Mouse (Mus musculus): ENCODE data around the gene Piwil4. TPM values are rescaled to one million over a fixed set of nuclear protein-coding genes. Genes with fewer than 3 reads are reported as not detected.
A peak's percentile ranks its signal among the peaks of the same experiment; 100 is the strongest.
"Not testable (repeated sequence)": the region's sequence is repeated elsewhere in the genome, so short reads cannot be mapped to it uniquely, and the experiment has no call there.

Piwil4 gene
- total RNA-seq, 2 experiments from 2014 or later = 0.10 TPM; not detected in 1

DNA sequence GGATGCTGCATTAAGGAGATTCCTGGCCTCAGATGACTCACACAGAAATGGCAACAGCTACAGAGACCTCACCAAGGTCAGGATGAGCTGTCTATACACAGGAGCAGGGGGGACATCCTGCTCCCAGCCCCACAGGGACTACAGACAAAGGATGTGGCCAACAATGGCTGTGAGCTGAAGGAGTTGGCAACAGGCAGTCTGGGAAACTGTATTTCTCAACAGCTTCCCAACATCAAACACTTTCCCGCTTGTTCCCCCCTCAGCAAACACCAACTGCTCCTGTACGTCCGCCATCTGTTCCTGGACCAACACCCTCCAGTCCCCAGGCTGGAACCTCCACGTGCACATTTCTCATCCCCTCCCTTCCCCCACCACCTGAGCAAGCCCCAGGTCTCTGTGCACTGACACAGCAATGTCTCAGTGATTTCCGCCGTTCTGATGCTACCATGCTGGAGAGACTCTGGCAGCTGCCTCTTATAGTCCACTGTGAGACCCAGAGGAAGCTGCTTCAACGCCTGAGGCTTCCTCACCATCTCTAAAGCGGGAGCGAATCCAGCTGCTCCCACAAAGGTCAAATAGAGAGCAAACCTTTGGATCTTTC, 9.5 kb downstream of the Piwil4 start:
- peak in 1 of 2 experiments; percentile 68 for DNase-seq (ENCODE audit: extremely low spot score in 1 of 2, low spot score in 2 of 2)
- intact Hi-C loops (cut with DNase I) = no loop called here

DNA sequence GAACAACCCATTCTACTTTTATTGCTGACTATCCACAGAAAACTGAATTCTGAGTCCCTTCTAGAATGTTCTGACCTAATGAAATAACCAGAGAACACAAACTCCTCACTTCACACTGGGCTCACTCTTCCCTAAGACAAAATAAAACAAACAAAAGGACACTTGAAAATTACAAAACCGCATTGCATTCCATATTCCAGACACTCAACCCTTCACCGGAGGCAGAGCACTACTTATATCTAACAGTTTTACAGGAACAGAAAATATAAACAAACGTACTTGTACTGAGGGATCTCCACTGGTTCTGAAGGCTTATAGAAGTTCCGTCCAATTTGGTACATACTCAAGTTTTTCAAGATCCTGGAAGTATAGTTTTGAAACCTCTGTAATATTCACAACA, 12.2 kb downstream of the Piwil4 start:
- intact Hi-C loops (cut with DNase I) = no loop called here
- DNase-seq (ENCODE audit: extremely low spot score in 1 of 2, low spot score in 2 of 2) = no peak

DNA sequence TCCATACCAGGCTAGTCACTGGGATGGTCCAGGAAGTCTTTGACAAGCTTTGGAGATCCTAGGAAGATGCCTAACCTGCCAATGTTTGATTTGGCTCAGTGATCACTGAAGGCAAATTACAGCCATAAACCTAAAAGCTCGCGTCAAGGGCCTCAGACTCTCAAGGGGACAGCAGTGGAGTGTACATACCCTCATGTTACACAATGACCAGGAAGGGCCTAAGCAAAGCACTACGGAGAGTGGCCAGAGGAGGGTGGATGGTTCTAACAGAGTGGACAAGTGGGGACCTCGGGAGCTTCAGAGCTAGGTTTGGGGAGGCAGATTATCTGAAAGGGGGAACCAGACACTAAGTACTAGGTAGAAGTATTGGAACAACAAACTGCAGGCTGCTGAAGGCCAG, 13.9 kb downstream of the Piwil4 start:
- no peak for DNase-seq (ENCODE audit: extremely low spot score in 1 of 2, low spot score in 2 of 2)
- intact Hi-C loops (cut with DNase I) = no loop called here

DNA sequence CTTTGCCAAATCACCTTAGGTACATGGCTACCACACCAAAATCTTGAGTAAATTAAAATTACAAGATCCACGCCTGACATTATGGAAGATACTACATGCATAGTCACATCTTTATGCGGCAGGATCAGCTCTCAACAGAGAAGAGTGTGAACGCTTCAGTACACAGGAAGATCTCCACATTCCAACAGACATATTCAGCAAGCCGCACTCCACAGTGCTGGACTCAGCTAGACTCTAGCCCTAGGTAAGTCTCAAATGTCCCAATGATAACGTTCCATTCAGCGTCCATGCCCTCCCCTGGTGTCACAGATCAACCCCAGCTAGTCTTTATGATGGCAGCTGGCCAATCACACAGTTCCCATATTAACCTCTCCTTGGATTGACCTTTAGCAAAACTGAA, 14.5 kb downstream of the Piwil4 start:
- no peak for DNase-seq (ENCODE audit: extremely low spot score in 1 of 2, low spot score in 2 of 2)
- intact Hi-C loops (cut with DNase I) = no loop called here

DNA sequence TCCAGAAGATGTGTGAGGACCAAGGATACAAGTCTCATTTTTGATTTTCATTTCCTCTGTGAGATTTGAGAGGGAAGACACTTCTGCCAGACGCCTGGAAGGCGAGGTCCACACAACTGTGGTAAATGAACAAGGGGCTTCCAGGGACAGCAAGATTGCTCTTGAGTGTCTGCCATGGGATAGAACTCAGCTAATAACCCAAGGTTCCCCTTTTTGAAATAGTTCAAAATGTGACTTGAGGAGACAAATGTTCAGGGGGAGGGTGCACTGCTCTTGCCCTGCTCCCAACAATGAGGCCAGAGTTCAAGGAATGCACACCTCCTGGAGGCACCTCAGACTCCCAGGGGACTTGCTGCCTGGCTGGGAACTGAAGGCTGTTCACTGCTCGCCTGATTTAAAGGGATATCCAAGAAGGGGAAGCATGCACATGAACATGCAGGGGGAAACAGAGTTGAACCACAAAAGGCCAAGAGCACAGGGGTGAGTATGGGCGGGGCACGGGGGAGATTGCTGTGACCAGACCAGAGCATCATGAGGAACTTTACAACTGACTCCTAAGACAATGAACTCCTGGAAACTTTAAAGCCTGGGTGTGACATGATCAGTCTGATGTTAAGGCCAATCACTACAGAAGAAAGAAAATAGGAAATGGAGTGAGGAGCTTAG, 15.6 kb downstream of the Piwil4 start:
- intact Hi-C loops (cut with DNase I) = no loop called here
- DNase-seq (ENCODE audit: extremely low spot score in 1 of 2, low spot score in 2 of 2) = no peak

DNA sequence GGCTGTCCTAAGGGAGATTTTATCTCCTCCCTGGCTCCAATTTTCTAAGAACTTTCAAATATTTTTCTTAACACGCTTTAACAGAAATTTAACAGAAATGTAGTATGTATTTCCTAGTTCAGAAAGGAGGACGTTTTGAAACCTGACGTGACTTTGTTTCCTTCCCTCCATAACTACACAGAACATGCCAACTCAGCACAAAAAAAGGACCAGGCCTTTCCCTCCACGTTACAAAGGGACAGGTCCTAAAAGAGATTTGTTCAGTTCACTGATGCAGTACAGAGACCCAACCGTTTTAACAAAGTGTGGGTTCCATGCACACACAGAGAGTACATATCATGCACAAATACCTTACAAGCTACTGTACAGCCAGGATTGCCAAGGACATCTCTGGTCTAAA, 18.9 kb downstream of the Piwil4 start:
- DNase-seq (ENCODE audit: extremely low spot score in 1 of 2, low spot score in 2 of 2) = no peak
- intact Hi-C loops (cut with DNase I) = no loop called here

DNA sequence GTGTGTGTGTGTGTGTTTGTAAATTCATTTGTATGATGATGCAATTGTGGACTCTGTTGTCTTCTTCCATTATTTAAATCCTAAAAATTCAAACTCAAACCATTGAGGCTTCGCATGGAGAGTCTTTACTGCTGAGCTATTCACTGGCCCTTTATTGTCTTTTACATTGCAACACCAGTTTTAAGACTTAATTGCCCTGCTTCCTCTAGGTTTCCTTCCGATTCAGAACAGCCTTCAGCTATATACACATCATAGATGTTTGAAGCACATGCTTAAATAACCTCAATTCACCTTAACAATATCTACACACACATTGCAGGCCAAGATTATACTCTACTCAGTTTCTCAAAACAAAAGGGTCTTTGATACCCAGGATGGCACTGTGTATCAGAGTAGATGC, 20.1 kb downstream of the Piwil4 start:
- DNase-seq (ENCODE audit: extremely low spot score in 1 of 2, low spot score in 2 of 2) = no peak
- intact Hi-C loops (cut with DNase I) = no loop called here

DNA sequence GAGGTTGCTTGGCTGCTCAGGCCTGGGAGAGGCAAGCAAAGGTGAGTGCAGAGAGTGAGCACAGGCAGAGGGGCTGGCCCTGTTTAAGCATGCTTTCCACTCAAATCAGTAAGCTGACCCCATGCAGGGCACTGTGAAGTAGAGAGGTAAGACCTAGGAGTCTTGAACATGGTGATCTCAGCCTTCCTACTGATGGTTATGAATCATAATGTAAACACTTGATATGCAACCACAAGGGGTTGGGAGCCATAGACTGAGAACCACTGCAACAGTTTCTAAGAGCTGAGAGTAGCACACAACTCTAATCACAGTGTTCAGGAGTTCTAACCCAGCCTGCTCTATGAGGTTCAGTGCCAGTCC, 22.2 kb downstream of the Piwil4 start:
- intact Hi-C loops (cut with DNase I) = no loop called here
- DNase-seq (ENCODE audit: extremely low spot score in 1 of 2, low spot score in 2 of 2) = no peak

DNA sequence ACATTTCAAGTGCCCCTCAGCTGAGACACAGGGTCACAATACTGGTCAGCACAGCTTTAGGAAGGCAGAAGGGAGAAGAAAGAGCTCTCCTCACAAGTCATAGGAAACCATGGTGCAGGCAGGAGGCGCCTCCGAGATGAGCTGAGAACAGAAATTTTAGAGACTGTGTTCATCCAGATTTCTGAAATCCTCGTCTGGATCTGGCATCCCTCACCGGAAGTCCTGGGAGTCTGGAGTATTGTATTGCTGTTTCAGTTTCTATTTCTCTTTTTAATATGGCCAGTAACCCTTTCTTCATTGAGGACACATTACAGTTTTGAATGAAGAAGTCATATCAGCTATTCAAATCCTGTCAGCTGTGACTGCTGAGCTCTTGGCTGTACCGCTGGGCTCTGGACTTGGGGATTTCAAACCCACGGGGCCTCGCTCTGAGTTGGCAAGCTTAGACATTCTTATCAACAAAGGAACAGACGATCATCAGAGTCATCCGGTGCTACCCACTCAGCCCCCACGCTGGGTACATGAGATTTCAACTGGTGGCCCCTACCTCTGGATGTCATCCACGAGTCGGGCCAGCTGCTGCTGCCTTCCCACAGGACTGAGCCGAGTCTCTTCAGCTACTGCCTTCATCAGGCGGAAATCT, 22.7 kb downstream of the Piwil4 start:
- intact Hi-C loops (cut with DNase I) = no loop called here
- peak in 1 of 2 experiments; percentile 52 for DNase-seq (ENCODE audit: extremely low spot score in 1 of 2, low spot score in 2 of 2)

DNA sequence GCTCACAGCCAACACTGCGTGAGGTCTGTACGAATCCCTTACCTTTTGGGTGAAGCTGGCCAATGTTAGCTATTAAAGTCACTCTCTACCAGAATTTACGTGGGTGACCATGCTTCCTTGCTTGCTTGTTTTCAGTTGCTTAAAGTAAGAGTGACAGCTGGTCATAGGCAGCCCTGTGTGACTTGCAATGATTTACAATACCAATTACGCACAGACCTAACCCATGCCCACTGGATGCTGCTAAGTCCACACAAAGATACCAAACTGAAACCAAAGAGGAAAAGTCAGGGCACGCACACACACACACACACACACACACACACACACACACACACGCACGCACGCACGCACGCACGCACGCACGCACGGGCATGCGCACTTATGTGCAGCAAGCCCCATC, 25.3 kb downstream of the Piwil4 start:
- no peak for DNase-seq (ENCODE audit: extremely low spot score in 1 of 2, low spot score in 2 of 2)
- intact Hi-C loops (cut with DNase I) = no loop called here

DNA sequence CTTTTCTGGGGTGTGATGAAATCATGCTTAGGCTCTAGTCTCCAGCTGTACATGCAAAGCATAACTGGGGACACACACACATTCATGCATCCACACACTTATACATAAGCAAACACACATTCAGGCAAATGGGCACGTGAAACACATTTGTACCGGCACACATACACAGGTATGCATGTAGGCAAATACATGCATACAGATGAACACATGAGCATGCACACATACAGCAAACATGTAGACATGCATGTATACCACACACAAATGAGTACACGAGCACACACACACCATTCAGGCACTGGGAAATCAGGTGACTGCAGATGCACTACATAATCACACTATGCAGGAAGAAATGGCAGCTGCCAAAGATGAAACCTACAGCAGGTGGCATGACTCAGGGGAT, 29.6 kb downstream of the Piwil4 start:
- intact Hi-C loops (cut with DNase I) = no loop called here
- no peak for DNase-seq (ENCODE audit: extremely low spot score in 1 of 2, low spot score in 2 of 2)

DNA sequence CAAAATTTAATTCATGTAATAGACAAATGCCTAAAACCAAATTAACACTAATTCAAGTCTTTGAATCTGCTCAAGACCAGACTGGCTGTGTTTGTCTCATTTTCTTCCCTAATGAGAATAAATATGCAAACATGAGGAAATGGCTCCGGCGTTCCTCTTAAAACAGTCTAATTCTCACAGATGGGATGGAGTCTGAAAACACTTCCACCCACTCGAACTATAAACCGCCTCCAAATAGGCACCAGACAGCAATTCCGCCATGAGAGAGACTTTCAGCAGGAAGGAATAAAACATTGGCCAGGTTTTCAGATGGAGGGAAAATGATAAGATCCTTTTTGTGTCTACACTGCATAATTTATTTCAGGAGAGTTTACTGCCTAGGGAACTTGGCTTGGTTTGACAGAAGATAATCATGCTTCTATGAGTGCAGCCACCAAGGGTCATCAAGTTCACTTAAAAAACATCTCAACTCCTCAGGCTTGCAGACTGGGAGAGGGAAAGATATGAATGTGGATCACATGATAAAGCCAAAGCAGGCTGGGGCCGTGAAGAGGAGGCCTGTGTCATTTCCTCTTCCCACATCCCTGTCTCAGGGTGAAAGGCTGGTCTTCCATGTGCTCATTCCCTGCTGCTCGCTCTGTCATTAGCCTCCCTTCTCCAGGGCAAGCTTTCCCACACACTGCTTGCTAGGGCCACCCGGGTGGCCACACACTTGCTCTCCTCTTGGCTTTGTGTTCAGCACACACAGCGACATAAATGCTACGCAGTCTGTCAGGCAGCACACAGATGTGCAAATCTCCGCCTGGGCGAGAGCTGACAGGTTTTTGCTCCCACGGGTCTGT, 35.0 kb downstream of the Piwil4 start:
- DNase-seq (ENCODE audit: extremely low spot score in 1 of 2, low spot score in 2 of 2) = peak in 1 of 2 experiments; percentile 48

DNA sequence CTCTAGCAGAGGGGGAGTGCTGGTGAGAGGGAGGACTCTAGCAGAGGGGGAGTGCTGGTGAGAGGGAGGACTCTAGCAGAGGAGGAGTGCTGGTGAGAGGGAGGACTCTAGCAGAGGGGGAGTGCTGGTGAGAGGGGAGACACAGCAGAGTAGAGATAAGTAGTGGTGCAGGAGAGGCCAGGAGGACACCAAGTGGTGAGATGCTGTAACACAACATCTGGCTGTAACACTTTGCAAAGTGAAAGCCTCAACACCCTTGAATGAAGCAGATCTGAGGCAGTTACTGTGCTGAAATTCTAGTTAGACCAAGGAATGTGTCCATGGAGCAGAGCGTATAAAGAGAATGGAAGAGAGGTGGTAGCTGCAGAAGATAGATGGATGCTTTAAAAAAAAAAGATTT, 39.7 kb downstream of the Piwil4 start:
- DNase-seq (ENCODE audit: extremely low spot score in 1 of 2, low spot score in 2 of 2); intact Hi-C loops (cut with DNase I): not testable (repeated sequence)

More for the DNA sequence above, 35.0 kb downstream of the Piwil4 start:
- intact Hi-C loops (cut with DNase I) = no loop called here

DNA sequence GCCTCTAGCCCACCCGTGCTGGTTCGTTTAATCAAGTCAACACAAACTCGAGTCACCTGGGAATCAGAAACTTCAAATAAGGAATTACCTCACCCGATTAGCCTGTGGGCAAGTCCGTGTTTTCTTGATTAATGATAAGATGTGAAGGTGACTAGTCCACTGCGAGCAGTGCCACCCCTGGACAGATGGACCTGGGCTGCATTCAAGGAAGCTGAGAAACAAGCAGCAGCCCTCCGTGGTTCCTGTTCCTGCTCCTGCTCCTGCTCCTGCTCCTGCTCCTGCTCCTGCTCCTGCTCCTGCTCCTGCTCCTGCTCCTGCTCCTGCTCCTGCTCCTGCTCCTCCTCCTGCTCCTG, 41.3 kb downstream of the Piwil4 start:
- DNase-seq (ENCODE audit: extremely low spot score in 1 of 2, low spot score in 2 of 2) = no peak
- intact Hi-C loops (cut with DNase I) = loop anchor here (2.0 to 10.0 kb wide), 2 partner anchors 176 to 1464 kb away; no protein-coding TSS in a partner anchor

DNA sequence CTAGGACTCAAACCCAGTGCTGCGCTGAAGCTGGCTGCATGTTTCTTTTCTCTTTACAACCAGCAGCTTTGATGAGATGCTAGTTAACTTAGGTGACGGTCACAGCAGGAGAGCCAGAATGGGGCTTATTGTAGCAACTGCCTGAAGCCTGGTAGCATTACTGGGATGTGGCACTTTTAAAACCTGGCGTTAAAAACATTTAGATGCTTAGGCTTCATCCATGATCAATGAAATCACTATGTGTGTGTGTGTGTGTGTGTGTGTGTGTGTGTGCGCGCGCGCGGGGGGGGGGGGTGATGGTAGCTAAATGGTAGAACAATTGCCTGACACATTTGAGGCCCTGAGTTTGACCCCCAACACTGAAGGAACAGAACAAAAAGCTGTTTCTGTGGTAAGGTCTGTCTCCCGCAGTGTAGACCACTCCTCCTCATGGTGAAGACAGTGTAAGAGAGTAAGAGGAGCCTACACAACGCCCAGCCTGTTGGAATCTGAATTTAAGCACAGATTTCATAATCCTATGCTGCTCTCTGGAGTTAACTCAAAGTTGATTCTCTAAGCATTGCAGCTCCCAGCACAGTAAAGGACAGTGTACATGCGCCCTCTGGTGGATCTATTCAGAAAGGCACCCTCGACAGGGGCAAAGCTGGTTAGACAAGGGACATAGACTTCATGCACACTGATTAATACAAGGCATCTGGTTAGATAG, 41.8 kb downstream of the Piwil4 start:
- intact Hi-C loops (cut with DNase I) = loop anchor here (2.0 to 10.0 kb wide), 2 partner anchors 176 to 1464 kb away; no protein-coding TSS in a partner anchor
- peak; percentile 87 to 92 for DNase-seq (ENCODE audit: extremely low spot score in 1 of 2, low spot score in 2 of 2)

DNA sequence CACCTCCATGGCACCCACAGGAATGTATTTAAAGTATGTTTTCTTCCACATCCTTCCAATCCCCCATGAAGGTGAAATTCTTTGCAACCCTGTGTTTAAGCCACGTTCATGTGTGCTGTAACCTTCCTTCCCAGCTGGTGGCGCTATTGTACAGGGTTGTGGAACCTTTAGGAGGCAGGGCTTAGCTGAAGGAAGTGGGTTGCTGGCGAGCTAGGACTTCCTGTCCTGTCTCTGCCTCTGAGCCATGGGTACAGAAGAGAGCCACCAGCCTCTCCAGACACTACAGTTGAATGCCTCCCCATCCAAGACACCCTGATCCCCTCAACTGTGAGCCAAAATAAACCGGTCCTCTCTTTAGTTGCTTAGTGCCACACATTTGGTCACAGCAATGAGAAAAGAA, 42.6 kb downstream of the Piwil4 start:
- intact Hi-C loops (cut with DNase I) = loop anchor here (2.0 to 10.0 kb wide), 2 partner anchors 175 to 1463 kb away; no protein-coding TSS in a partner anchor
- DNase-seq (ENCODE audit: extremely low spot score in 1 of 2, low spot score in 2 of 2) = peak in 1 of 2 experiments; percentile 51

DNA sequence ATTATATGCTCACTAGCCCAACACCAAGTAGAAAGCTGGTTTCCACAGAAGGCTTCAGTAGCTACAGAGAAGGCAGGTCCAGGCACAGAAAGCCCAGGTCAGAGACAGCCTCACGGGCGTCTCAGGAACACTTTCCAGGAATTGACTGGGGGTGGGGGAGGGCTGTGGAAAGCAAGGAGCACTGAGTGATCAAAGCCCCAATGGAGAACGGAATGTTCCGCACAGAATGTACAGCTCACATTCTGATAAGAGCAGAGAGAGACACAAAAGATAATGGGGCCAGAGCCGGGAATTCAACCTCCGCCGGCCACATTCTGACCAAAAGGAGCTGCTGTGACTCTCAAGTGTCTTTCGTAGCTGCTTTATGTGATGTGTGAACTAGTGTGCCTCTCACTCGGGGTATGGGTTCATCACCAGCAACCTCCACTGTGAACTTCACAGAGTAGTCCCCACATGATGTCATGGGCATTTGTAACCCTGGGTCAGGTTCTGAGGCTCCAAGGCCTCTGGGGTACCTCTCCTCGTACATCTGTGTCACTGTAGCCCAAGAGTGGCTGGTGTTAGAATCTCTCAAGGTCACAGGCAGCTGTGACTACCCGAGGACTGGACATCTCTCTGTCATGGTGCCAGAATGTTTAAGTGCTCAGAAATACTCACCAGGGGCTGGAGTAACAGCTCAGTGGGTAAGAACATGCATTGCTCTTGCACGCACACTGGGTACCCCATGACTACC, 51.0 kb downstream of the Piwil4 start:
- no peak for DNase-seq (ENCODE audit: extremely low spot score in 1 of 2, low spot score in 2 of 2)
- intact Hi-C loops (cut with DNase I) = loop anchor here (2.0 to 10.0 kb wide), 2 partner anchors 21 to 1455 kb away; no protein-coding TSS in a partner anchor

DNA sequence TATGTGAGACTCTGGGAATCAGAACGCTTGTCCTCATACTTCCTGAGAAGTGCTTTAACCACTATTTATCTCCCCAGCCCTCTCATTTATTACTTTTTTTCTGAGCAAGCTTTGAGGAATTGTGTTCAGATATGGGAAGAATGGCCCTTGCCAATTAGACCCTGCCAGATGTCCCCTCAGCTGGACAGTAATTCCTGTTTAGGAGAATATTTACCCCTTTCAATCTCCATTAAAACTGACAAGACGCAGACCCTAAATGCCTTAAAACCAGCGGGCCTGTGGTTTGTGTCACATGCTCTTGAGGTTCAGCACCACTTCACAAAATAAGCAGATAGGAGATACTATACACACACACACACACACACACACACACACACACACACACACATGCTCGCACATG, 56.2 kb downstream of the Piwil4 start:
- no peak for DNase-seq (ENCODE audit: extremely low spot score in 1 of 2, low spot score in 2 of 2)
- intact Hi-C loops (cut with DNase I) = no loop called here

All from left cerebral cortex, postnatal 10 days (tissue).